Mouse (Mus musculus): Measurements from ENCODE around the gene Mettl26. TPM values are rescaled to one million over a fixed set of nuclear protein-coding genes. Genes with fewer than 3 reads are reported as not detected.
"Not testable (repeated sequence)": the region's sequence is repeated elsewhere in the genome, so short reads cannot be mapped to it uniquely, and the experiment has no call there.

Mettl26 gene
- polyA plus RNA-seq, 1 experiment, result 6.4 TPM

GRCm38 (mm10) chr17:25865288-25865687, 9.6 kb upstream of the Mettl26 start:
- peaks cover 68% of the 10 kb centered on the region for H3K4me1 ChIP-seq (ENCODE audit: control insufficient read depth)
- H3K9me3 ChIP-seq (ENCODE audit: control insufficient read depth, low read length), result no peaks in the 10 kb centered on the region
- H3K36me3 ChIP-seq (ENCODE audit: control insufficient read depth), result peaks cover 28% of the 10 kb centered on the region
- no peak overlapping the region for H3K4me3 ChIP-seq (replicated peaks)
- TF ChIP-seq GATA1 (IDR thresholded peaks at IDR 0.05; ENCODE audit: low read length) (no peak), TAL1 (IDR thresholded peaks at IDR 0.05; ENCODE audit: low read length) (no peak)
- no peaks in the 10 kb centered on the region for H3K27me3 ChIP-seq (ENCODE audit: control insufficient read depth)

- H3K4me3 ChIP-seq (replicated peaks), result no peak overlapping the region
These were observed 8.7 kb upstream of the Mettl26 start for GRCm38 (mm10) chr17:25866172-25866571.

DNA sequence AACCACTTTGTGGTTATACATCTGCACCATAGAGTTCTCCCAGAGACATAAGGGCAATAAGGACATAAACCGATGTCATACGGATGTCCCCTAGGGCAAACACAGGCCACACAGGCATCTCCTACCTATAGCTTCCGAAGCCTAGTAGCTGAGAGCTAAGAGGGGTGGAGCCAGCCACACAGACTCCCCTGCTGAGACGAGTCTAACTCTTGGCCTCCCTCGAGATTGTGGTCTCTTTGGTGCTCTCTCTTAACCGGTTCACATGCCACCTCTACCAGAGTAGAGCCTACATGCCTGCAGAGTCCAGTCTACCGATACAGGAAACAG, 7.4 kb upstream of the Mettl26 start:
- no peak for TF ChIP-seq GATA1 (IDR thresholded peaks at IDR 0.05; ENCODE audit: low read length)
- TF ChIP-seq TAL1 (IDR thresholded peaks at IDR 0.05; ENCODE audit: low read length), result no peak
- Histone ChIP-seq H3K4me1 (ENCODE audit: control insufficient read depth) (peaks cover 49% of the 10 kb centered on the region), H3K27me3 (ENCODE audit: control insufficient read depth) (no peaks in the 10 kb centered on the region), H3K36me3 (ENCODE audit: control insufficient read depth) (peaks cover 26% of the 10 kb centered on the region), H3K4me3 (replicated peaks) (peak overlapping the region; percentile 67), H3K9me3 (ENCODE audit: control insufficient read depth, low read length) (no peaks in the 10 kb centered on the region)

More at GRCm38 (mm10) chr17:25866172-25866571, 8.7 kb upstream of the Mettl26 start:
- no peak for TF ChIP-seq TAL1 (IDR thresholded peaks at IDR 0.05; ENCODE audit: low read length)
- no peak for TF ChIP-seq GATA1 (IDR thresholded peaks at IDR 0.05; ENCODE audit: low read length)
- Histone ChIP-seq H3K4me1 (ENCODE audit: control insufficient read depth) (peaks cover 60% of the 10 kb centered on the region), H3K9me3 (ENCODE audit: control insufficient read depth, low read length) (no peaks in the 10 kb centered on the region), H3K27me3 (ENCODE audit: control insufficient read depth) (no peaks in the 10 kb centered on the region), H3K36me3 (ENCODE audit: control insufficient read depth) (peaks cover 26% of the 10 kb centered on the region)

GRCm38 (mm10) chr17:25867836-25868600, 6.9 kb upstream of the Mettl26 start:
- Histone ChIP-seq H3K27me3 (ENCODE audit: control insufficient read depth) (no peaks in the 10 kb centered on the region), H3K36me3 (ENCODE audit: control insufficient read depth) (peaks cover 26% of the 10 kb centered on the region), H3K9me3 (ENCODE audit: control insufficient read depth, low read length) (no peaks in the 10 kb centered on the region), H3K4me3 (replicated peaks) (peak overlapping the region; percentile 67), H3K4me1 (ENCODE audit: control insufficient read depth) (peaks cover 46% of the 10 kb centered on the region)
- TF ChIP-seq TAL1 (IDR thresholded peaks at IDR 0.05; ENCODE audit: low read length), result no peak
- no peak for TF ChIP-seq GATA1 (IDR thresholded peaks at IDR 0.05; ENCODE audit: low read length)

GRCm38 (mm10) chr17:25868601-25869191, 6.2 kb upstream of the Mettl26 start, which contains the start of gene Mcrip2:
Gene Mcrip2, minus strand, starts transcription at chr17:25868764.
- Histone ChIP-seq H3K9me3 (ENCODE audit: control insufficient read depth, low read length) (no peaks in the 10 kb centered on the region), H3K36me3 (ENCODE audit: control insufficient read depth) (peaks cover 22% of the 10 kb centered on the region), H3K4me3 (replicated peaks) (peak within 1 kb of the TSS; percentile 67), H3K27me3 (ENCODE audit: control insufficient read depth) (no peaks in the 10 kb centered on the region), H3K4me1 (ENCODE audit: control insufficient read depth) (peaks cover 48% of the 10 kb centered on the region)
- no peak for TF ChIP-seq GATA1 (IDR thresholded peaks at IDR 0.05; ENCODE audit: low read length)
- no peak for TF ChIP-seq TAL1 (IDR thresholded peaks at IDR 0.05; ENCODE audit: low read length)

DNA sequence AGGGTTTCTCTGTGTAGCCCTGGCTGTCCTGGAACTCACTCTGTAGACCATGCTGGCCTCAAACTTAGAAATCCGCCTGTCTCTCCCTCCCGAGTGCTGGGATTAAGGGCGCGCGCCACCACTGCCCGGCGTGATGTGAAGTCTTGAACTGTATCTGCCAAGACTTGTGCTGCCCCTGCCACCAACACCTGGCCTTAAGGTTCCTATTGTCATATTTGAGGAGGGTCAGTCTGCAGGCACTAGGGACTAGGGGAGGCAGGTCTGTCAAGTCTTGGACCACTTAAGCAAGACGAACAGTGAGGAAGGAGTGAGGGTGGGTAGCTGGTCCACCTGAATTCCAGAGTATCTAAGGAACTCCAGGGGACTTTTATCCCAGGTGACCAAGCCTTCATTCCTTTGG, 5.4 kb upstream of the Mettl26 start:
- Histone ChIP-seq H3K4me1 (ENCODE audit: control insufficient read depth) (peaks cover 55% of the 10 kb centered on the region), H3K36me3 (ENCODE audit: control insufficient read depth) (peaks cover 14% of the 10 kb centered on the region), H3K27me3 (ENCODE audit: control insufficient read depth) (no peaks in the 10 kb centered on the region), H3K9me3 (ENCODE audit: control insufficient read depth, low read length) (no peaks in the 10 kb centered on the region), H3K4me3 (replicated peaks) (no peak overlapping the region)
- TF ChIP-seq TAL1 (IDR thresholded peaks at IDR 0.05; ENCODE audit: low read length), result no peak
- TF ChIP-seq GATA1 (IDR thresholded peaks at IDR 0.05; ENCODE audit: low read length), result no peak

- Histone ChIP-seq H3K27me3 (ENCODE audit: control insufficient read depth) (no peaks in the 10 kb centered on the region), H3K4me3 (replicated peaks) (no peak overlapping the region), H3K4me1 (ENCODE audit: control insufficient read depth) (peaks cover 56% of the 10 kb centered on the region), H3K9me3 (ENCODE audit: control insufficient read depth, low read length) (no peaks in the 10 kb centered on the region), H3K36me3 (ENCODE audit: control insufficient read depth) (peaks cover 10% of the 10 kb centered on the region)
- TF ChIP-seq GATA1 (IDR thresholded peaks at IDR 0.05; ENCODE audit: low read length) (no peak), TAL1 (IDR thresholded peaks at IDR 0.05; ENCODE audit: low read length) (no peak)
These were observed 4.9 kb upstream of the Mettl26 start for GRCm38 (mm10) chr17:25869954-25870353.

- not testable (repeated sequence) for H3K27me3 ChIP-seq (ENCODE audit: control insufficient read depth); H3K4me3 ChIP-seq (replicated peaks); H3K9me3 ChIP-seq (ENCODE audit: control insufficient read depth, low read length); H3K36me3 ChIP-seq (ENCODE audit: control insufficient read depth)
- peaks cover 59% of the 10 kb centered on the region for H3K4me1 ChIP-seq (ENCODE audit: control insufficient read depth)
These were observed 3.3 kb upstream of the Mettl26 start for GRCm38 (mm10) chr17:25871566-25871965.

DNA sequence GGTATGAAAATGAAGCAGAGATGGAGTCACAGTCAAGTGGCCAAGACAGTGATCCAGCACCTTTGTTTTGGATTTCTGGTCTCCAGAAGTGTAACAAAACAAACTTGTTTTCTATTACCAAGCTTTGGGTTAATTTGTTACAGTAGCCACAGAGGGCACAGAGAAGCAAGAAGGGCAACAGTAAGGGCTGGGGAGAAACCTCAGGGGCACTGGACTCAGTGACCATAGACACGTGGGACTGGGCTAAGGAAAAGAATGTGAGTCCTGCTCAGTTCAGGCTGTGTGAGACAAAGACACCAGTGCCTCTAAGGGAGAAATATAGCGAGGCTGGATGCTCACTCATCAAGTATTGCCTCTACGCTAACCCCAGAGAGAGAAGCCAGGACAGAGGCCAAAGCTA, 2.2 kb upstream of the Mettl26 start:
- no peak for TF ChIP-seq GATA1 (IDR thresholded peaks at IDR 0.05; ENCODE audit: low read length)
- TF ChIP-seq TAL1 (IDR thresholded peaks at IDR 0.05; ENCODE audit: low read length), result no peak
- Histone ChIP-seq H3K4me1 (ENCODE audit: control insufficient read depth) (peaks cover 57% of the 10 kb centered on the region), H3K36me3 (ENCODE audit: control insufficient read depth) (peaks cover 6% of the 10 kb centered on the region), H3K9me3 (ENCODE audit: control insufficient read depth, low read length) (no peaks in the 10 kb centered on the region), H3K4me3 (replicated peaks) (no peak overlapping the region), H3K27me3 (ENCODE audit: control insufficient read depth) (no peaks in the 10 kb centered on the region)

All from erythroblast, embryonic 14.5 days (primary cell).